Mouse (Mus musculus) MN1 (cell line): Measurements from ENCODE around the gene Aspg.
A peak's percentile ranks its signal among the peaks of the same experiment; 100 is the strongest.

Experiments
- DNase-seq: peaks from one replicate; pipeline ENCODE4 v3.0.0-alpha.2; 2016; ENCODE audit warnings: low spot score

Gene Aspg

GRCm38 (mm10) chr12:112113710-112114109 is 7.2 kb downstream of the Aspg start:
- DNase-seq: peak; percentile 81

GRCm38 (mm10) chr12:112117006-112117405 is 10.5 kb downstream of the Aspg start:
- no peak for DNase-seq

- no peak for DNase-seq
These were observed 11.2 kb downstream of the Aspg start for GRCm38 (mm10) chr12:112117649-112118048.

GRCm38 (mm10) chr12:112121188-112121587 is 14.7 kb downstream of the Aspg start:
- DNase-seq: no peak

GRCm38 (mm10) chr12:112125903-112126302 is 19.4 kb downstream of the Aspg start:
- DNase-seq: no peak

- DNase-seq: no peak
These were observed 20.6 kb downstream of the Aspg start for GRCm38 (mm10) chr12:112126931-112127635.

GRCm38 (mm10) chr12:112128526-112128925 is 22.0 kb downstream of the Aspg start:
- DNase-seq: no peak

- no peak for DNase-seq
These were observed 22.9 kb downstream of the Aspg start for GRCm38 (mm10) chr12:112129300-112129856.

GRCm38 (mm10) chr12:112130161-112130860 is 23.8 kb downstream of the Aspg start:
- DNase-seq: peak; percentile 69

GRCm38 (mm10) chr12:112130957-112131356 is 24.5 kb downstream of the Aspg start:
- no peak for DNase-seq

- peak; percentile 50 for DNase-seq
These were observed 33.8 kb downstream of the Aspg start for GRCm38 (mm10) chr12:112140231-112140630.

- no peak for DNase-seq
These were observed 34.3 kb downstream of the Aspg start for GRCm38 (mm10) chr12:112140745-112141144.

GRCm38 (mm10) chr12:112141300-112141699 is 34.8 kb downstream of the Aspg start:
- DNase-seq: no peak

- DNase-seq: peak; percentile 74
These were observed 36.8 kb downstream of the Aspg start for GRCm38 (mm10) chr12:112143116-112143832.

- DNase-seq: peak; percentile 26
These were observed 37.3 kb downstream of the Aspg start for GRCm38 (mm10) chr12:112143833-112144201.

- peak; percentile 15 for DNase-seq
These were observed 38.1 kb downstream of the Aspg start for GRCm38 (mm10) chr12:112144377-112145115.

GRCm38 (mm10) chr12:112145211-112145874 is 38.9 kb downstream of the Aspg start:
- peak; percentile 87 for DNase-seq

GRCm38 (mm10) chr12:112145875-112146651 is 39.6 kb downstream of the Aspg start, which contains the start of gene Kif26a:
Kif26a (plus strand) TSS chr12:112146208.
- peak; percentile 76 for DNase-seq

GRCm38 (mm10) chr12:112147365-112147764 is 40.9 kb downstream of the Aspg start:
- no peak for DNase-seq

GRCm38 (mm10) chr12:112150011-112150410 is 43.5 kb downstream of the Aspg start:
- no peak for DNase-seq
